Mouse (Mus musculus) T-cell, adult 66 days (primary cell): ENCODE measurements around the gene Defb42. TPM values are rescaled to one million over a fixed set of nuclear protein-coding genes. Genes with fewer than 3 reads are reported as not detected.

Source experiments
- total RNA-seq, 2 experiments: library from RNA; stranded (reverse); gene quantifications; 3 replicates in 1 of 2; 4 replicates in 1 of 2; pipeline ENCODE4 v1.2.4; 2023

Gene Defb42
- total RNA-seq, result not detected

DNA sequence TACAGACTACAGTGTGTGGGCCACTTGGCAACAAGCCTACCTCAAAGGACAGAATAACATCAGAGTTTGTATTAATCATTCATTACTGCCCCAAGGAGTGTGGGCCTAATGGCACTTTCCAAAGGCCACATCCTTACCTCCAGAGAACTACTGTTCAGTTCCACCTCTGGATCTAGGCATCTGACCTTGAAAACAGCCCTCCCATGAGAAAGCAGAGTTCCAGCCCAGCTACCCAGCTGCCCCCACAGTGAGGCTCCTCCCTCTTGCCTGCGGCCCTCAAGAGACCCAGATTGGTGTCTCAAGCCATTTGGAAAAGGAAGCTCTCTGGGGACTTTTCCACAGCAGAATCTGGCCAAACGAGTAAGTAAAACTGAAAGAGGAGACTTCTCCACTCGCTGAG is at the start of gene Defb42:
TSS of gene Defb42 (plus strand) at position 301 of the 400 bp plus-strand sequence.

DNA sequence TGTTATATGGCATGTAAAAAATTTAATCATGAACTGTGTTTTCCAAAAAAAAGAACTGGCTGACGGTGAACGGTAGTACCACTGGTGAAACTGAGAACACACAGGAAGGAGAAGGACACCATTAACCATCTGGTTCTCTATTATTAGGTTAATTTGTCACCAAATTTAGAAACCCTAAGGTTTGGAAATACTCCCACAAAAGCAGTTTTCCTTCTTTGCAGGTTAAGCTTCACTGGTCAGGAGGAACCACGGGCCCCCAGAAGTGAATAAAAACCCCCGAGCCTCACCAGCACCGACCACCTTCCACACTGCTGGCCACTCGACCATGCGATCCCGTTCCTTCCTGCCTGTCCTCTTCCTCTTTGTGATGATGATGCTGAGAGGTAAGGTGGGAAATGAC is 49.0 kb upstream of the Defb42 start, which contains the start of gene Defb47:
TSS of gene Defb47 (plus strand) at position 301 of the 400 bp plus-strand sequence.

DNA sequence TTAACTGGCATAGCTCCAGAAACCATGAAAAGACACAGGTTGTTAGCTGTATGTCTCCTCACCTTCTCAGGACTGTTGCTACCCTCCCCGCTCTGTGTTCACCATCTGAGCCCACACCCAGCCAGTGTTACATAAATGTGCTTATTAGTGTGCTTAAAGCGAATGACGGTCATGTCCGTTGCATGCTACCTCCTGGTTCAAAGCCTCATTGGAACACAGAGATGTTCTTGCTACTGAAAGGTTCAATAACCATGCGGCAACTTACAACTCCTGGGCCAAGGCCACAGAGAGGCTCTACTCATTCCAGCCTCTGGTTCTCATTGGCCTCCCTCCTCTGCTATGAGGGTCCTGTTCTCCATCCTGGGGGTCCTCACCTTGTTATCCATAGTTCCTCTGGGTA is 35.3 kb upstream of the Defb42 start, which contains the start of gene Defb43:
TSS of gene Defb43 (plus strand) at position 301 of the 400 bp plus-strand sequence.

GRCm38 (mm10) chr14:63049910-63050370 is 3.1 kb downstream of the Defb42 start, which contains the start of gene Defb30:
Gene Defb30 (minus strand): TSS chr14:63049960.

Other genes starting within 250 kb of the Defb42 start
- 10 to 100 TPM; 10.3 to 10.8 TPM for gene Wdfy2, start 209.3 kb upstream of the Defb42 start, total RNA-seq
- gene Defb48, start 62.5 kb upstream of the Defb42 start, total RNA-seq, result not detected
- not detected for gene Defb47, start 48.9 kb upstream of the Defb42 start, total RNA-seq
- not detected for gene Defb43, start 35.2 kb upstream of the Defb42 start, total RNA-seq
- not detected for gene Defb30, start 3.0 kb downstream of the Defb42 start, total RNA-seq